Mouse (Mus musculus) forebrain, embryonic 13.5 days (tissue): ENCODE measurements around the gene Egfl8. TPM values are rescaled to one million over a fixed set of nuclear protein-coding genes. Genes with fewer than 3 reads are reported as not detected.

Source experiments
- ATAC-seq: fragments of 200-750 bp; cut with Nextera tagmentation; 2 replicates; pipeline ENCODE4 v1.8.0; 2017
- H3K27ac ChIP-seq: fragments of 300-500 bp; sonication (generic); 2 replicates; pipeline ENCODE4 v1.5.1; 2015; ENCODE audit warnings: inconsistent platforms, mild to moderate bottlenecking, moderate library complexity
- H3K27me3 ChIP-seq: fragments of 300-500 bp; sonication (generic); 2 replicates; pipeline ENCODE4 v1.6.1; 2015; ENCODE audit warnings: mild to moderate bottlenecking, inconsistent platforms
- H3K36me3 ChIP-seq: fragments of 300-500 bp; sonication (generic); 2 replicates; pipeline ENCODE4 v1.6.1; 2015; ENCODE audit warnings: mild to moderate bottlenecking, inconsistent platforms; ENCODE audit not compliant: poor library complexity, severe bottlenecking
- H3K4me1 ChIP-seq: fragments of 300-500 bp; sonication (generic); 2 replicates; pipeline ENCODE4 v1.6.1; 2015; ENCODE audit warnings: inconsistent platforms
- H3K4me2 ChIP-seq: fragments of 300-500 bp; sonication (generic); 2 replicates; pipeline ENCODE4 v1.6.1; 2015; ENCODE audit warnings: inconsistent platforms, mild to moderate bottlenecking, moderate library complexity
- H3K4me3 ChIP-seq: fragments of 300-500 bp; sonication (generic); 2 replicates; pipeline ENCODE4 v1.5.1; 2015; ENCODE audit warnings: mild to moderate bottlenecking, inconsistent platforms
- H3K9ac ChIP-seq: fragments of 300-500 bp; sonication (generic); 2 replicates; pipeline ENCODE4 v1.6.1; 2015; ENCODE audit warnings: mild to moderate bottlenecking, inconsistent platforms
- H3K9me3 ChIP-seq: fragments of 300-500 bp; sonication (generic); replicated peaks from 2 replicates; pipeline ENCODE4 v1.6.1; 2016; ENCODE audit warnings: inconsistent platforms
- WGBS: fragments of 180-500 bp; shearing (Covaris S2); methylation state at CpG from one replicate; pipeline ENCODE4 v1.1.7; 2015; 5-methylcytosine and 5-hydroxymethylcytosine counted together
- polyA plus RNA-seq: library from polyadenylated mRNA; unstranded; fragments of >200 nt; fragmentation: Nextera tagmentation; extraction: Ambion mirVana; gene quantifications from 2 replicates; pipeline ENCODE4 v1.2.1, GENCODE M21; 2015

Egfl8 gene
- polyA plus RNA-seq, 1 experiment from 2014 or later = 4.7 TPM

- Histone ChIP-seq H3K36me3 (no peaks in the 10 kb centered on the region), H3K4me1 (peaks cover 24% of the 10 kb centered on the region), H3K4me2 (no peak overlapping the region), H3K27me3 (no peaks in the 10 kb centered on the region), H3K9me3 (no peaks in the 10 kb centered on the region), H3K27ac (no peak overlapping the region), H3K9ac (peak overlapping the region; percentile 5; the same call in 1 of the 2 replicates), H3K4me3 (no peak overlapping the region)
- WGBS = 87% methylated on average over 8 of the region's 8 CpGs
- no peak for ATAC-seq
Observed at GRCm38 (mm10) chr17:34583819-34584218, 32.0 kb downstream of the Egfl8 start.

DNA sequence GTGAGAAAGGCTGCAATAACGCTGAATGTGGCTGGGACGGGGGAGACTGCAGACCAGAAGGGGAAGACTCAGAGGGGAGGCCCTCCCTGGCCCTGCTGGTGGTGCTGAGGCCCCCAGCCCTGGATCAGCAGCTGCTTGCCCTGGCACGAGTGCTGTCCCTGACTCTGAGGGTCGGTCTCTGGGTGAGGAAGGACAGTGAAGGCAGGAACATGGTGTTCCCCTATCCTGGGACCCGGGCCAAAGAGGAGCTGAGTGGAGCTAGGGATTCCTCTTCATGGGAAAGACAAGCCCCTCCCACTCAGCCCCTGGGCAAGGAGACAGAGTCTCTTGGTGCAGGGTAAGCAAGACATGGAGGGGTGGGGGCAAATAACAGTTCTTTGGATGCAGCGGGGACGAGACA lies 32.4 kb downstream of the Egfl8 start:
- Histone ChIP-seq H3K4me2 (no peak overlapping the region), H3K27me3 (no peaks in the 10 kb centered on the region), H3K4me1 (peaks cover 20% of the 10 kb centered on the region), H3K36me3 (no peaks in the 10 kb centered on the region), H3K9ac (peak overlapping the region; percentile 5; the same call in 1 of the 2 replicates), H3K27ac (no peak overlapping the region), H3K9me3 (no peaks in the 10 kb centered on the region), H3K4me3 (no peak overlapping the region)
- 60% methylated on average over 7 of the region's 7 CpGs for WGBS
- ATAC-seq = no peak

DNA sequence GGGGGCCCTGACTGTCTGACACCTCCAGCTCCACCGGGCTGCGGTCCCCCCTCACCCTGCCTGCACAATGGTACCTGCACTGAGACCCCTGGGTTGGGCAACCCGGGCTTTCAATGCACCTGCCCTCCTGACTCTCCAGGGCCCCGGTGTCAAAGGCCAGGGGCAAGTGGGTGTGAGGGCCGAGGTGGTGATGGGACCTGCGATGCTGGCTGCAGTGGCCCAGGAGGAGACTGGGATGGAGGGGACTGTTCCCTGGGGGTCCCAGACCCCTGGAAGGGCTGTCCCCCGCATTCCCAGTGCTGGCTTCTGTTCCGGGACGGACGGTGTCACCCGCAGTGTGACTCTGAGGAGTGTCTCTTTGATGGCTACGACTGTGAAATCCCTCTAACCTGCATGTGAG lies 33.2 kb downstream of the Egfl8 start:
- ATAC-seq = no peak
- H3K27ac ChIP-seq = no peak overlapping the region
- H3K9ac ChIP-seq = no peak overlapping the region
- peaks cover 12% of the 10 kb centered on the region for H3K4me1 ChIP-seq
- no peaks in the 10 kb centered on the region for H3K9me3 ChIP-seq
- no peak overlapping the region for H3K4me3 ChIP-seq
- WGBS = 90% methylated on average over 12 of the region's 12 CpGs
- no peaks in the 10 kb centered on the region for H3K27me3 ChIP-seq
- H3K36me3 ChIP-seq = no peaks in the 10 kb centered on the region
- no peak overlapping the region for H3K4me2 ChIP-seq

DNA sequence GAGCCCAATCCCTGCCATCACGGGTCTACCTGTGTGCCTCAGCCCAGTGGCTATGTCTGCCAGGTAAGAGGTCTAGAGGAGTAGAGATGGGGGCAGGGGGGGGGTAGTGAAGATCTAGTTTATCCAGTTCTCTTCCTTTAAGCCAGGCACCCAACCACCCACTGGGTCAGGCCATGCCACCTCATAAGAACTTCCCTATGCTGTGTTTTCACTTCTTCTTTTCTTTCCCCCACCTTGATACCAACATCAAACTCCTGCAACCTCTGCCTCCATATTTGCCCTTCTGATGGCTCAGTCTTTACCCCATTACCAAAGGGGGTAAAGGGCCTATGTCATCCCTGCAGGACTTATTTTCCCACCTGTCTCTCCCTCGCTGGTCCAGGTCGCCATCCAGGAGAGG lies 37.7 kb downstream of the Egfl8 start:
- H3K4me3 ChIP-seq = no peak overlapping the region
- no peak overlapping the region for H3K4me2 ChIP-seq
- H3K27ac ChIP-seq = no peak overlapping the region
- H3K27me3 ChIP-seq = no peaks in the 10 kb centered on the region
- no peaks in the 10 kb centered on the region for H3K36me3 ChIP-seq
- H3K9ac ChIP-seq = no peak overlapping the region
- ATAC-seq = no peak
- WGBS = 92% methylated on average over 3 of the region's 3 CpGs
- no peaks in the 10 kb centered on the region for H3K4me1 ChIP-seq
- H3K9me3 ChIP-seq = no peaks in the 10 kb centered on the region

GRCm38 (mm10) chr17:34576577-34576976 lies 39.2 kb downstream of the Egfl8 start:
- Histone ChIP-seq H3K36me3 (no peaks in the 10 kb centered on the region), H3K4me1 (no peaks in the 10 kb centered on the region), H3K9ac (no peak overlapping the region), H3K9me3 (no peaks in the 10 kb centered on the region), H3K27ac (no peak overlapping the region), H3K4me2 (no peak overlapping the region), H3K27me3 (no peaks in the 10 kb centered on the region), H3K4me3 (no peak overlapping the region)
- WGBS = 79% methylated on average over 5 of the region's 5 CpGs
- ATAC-seq = no peak

GRCm38 (mm10) chr17:34572361-34572760 lies 43.4 kb downstream of the Egfl8 start:
- Histone ChIP-seq H3K9me3 (no peaks in the 10 kb centered on the region), H3K4me3 (no peak overlapping the region), H3K4me1 (no peaks in the 10 kb centered on the region), H3K27me3 (peaks cover 2% of the 10 kb centered on the region; the same call in 1 of the 2 replicates), H3K27ac (no peak overlapping the region), H3K36me3 (no peaks in the 10 kb centered on the region), H3K4me2 (no peak overlapping the region), H3K9ac (no peak overlapping the region)
- 9% methylated on average over 15 of the region's 15 CpGs for WGBS
- ATAC-seq = no peak

- Histone ChIP-seq H3K9me3 (no peaks in the 10 kb centered on the region), H3K4me1 (no peaks in the 10 kb centered on the region), H3K36me3 (no peaks in the 10 kb centered on the region), H3K27me3 (peaks cover 6% of the 10 kb centered on the region), H3K4me2 (no peak overlapping the region), H3K9ac (no peak overlapping the region), H3K4me3 (no peak overlapping the region), H3K27ac (no peak overlapping the region)
- no peak for ATAC-seq
- 19% methylated on average over 5 of the region's 5 CpGs for WGBS
Observed at GRCm38 (mm10) chr17:34571875-34572274, 43.9 kb downstream of the Egfl8 start.

DNA sequence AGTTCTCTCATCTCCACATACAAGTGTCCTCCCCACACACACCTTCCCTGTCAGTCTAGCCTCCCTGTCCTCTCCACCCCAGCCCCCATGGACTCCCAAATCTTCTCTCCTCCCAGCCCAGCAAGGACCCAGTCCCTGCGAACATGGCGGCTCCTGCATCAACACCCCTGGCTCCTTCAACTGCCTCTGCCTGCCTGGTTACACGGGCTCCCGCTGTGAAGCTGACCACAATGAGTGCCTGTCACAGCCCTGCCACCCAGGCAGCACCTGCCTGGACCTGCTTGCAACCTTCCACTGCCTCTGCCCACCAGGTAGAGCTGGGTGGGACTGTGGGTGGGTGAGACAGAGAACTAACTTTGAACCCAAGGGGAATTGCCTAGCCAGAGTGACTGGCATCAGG lies 45.9 kb downstream of the Egfl8 start:
- peaks cover 7% of the 10 kb centered on the region for H3K27me3 ChIP-seq
- H3K4me3 ChIP-seq = no peak overlapping the region
- no peak overlapping the region for H3K27ac ChIP-seq
- no peak for ATAC-seq
- H3K4me1 ChIP-seq = no peaks in the 10 kb centered on the region
- H3K9me3 ChIP-seq = no peaks in the 10 kb centered on the region; the same call in 1 of the 2 replicates
- H3K9ac ChIP-seq = no peak overlapping the region
- H3K36me3 ChIP-seq = no peaks in the 10 kb centered on the region
- no peak overlapping the region for H3K4me2 ChIP-seq
- WGBS = 70% methylated on average over 4 of the region's 4 CpGs

DNA sequence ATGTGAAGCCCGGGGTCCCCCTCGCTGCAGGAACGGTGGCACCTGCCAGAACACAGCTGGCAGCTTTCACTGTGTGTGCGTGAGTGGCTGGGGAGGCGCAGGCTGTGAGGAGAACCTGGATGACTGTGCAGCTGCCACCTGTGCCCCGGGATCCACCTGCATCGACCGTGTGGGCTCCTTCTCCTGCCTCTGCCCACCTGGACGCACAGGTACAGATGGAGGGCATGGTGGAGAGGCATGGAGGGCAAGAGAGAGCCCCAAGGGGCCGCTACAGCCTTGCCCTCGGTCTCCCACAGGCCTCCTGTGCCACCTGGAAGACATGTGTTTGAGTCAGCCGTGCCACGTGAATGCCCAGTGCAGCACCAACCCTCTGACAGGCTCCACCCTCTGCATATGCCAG lies 47.4 kb downstream of the Egfl8 start:
- Histone ChIP-seq H3K9ac (no peak overlapping the region), H3K36me3 (no peaks in the 10 kb centered on the region), H3K27ac (no peak overlapping the region), H3K4me3 (no peak overlapping the region), H3K9me3 (no peaks in the 10 kb centered on the region; the same call in 1 of the 2 replicates), H3K27me3 (peaks cover 7% of the 10 kb centered on the region), H3K4me2 (no peak overlapping the region), H3K4me1 (no peaks in the 10 kb centered on the region)
- WGBS = 80% methylated on average over 13 of the region's 13 CpGs
- no peak for ATAC-seq

GRCm38 (mm10) chr17:34567311-34567710 lies 48.5 kb downstream of the Egfl8 start:
- Histone ChIP-seq H3K27me3 (peaks cover 7% of the 10 kb centered on the region), H3K36me3 (no peaks in the 10 kb centered on the region), H3K9ac (no peak overlapping the region), H3K27ac (no peak overlapping the region), H3K4me1 (no peaks in the 10 kb centered on the region), H3K4me2 (no peak overlapping the region), H3K9me3 (no peaks in the 10 kb centered on the region; the same call in 1 of the 2 replicates), H3K4me3 (no peak overlapping the region)
- WGBS = 66% methylated on average over 9 of the region's 9 CpGs
- no peak for ATAC-seq

DNA sequence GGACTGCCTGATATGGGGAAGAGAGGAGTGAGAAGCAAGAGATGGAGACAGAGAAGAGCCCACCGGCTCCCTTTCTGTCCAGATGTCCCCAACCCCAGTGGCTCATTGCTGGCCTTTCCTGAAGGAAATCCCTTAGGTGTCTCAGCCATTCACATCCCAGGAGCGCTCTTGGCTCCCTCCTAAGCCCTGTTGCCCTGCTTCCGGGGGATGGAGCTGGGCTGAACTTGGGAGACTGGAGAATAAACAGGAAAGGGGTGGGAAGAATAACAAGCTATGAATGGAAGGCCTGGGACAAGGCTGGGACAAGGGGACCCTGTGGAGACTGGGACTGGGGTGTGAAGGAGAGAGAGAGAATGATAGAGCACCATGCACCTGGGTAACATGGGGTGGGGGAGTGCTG lies 51.0 kb downstream of the Egfl8 start:
- Histone ChIP-seq H3K9me3 (no peaks in the 10 kb centered on the region; the same call in 1 of the 2 replicates), H3K27ac (0 out of 2 replicates have a peak overlapping the region, but pooled peaks have one; percentile 27), H3K4me1 (no peaks in the 10 kb centered on the region), H3K36me3 (no peaks in the 10 kb centered on the region), H3K4me3 (no peak overlapping the region), H3K27me3 (peaks cover 7% of the 10 kb centered on the region), H3K9ac (0 out of 2 replicates have a peak overlapping the region, but pooled peaks have one; percentile 22), H3K4me2 (no peak overlapping the region)
- 60% methylated on average over 3 of the region's 3 CpGs for WGBS
- ATAC-seq = no peak

GRCm38 (mm10) chr17:34564003-34564421 lies 51.8 kb downstream of the Egfl8 start, which contains the start of gene Notch4:
Gene Notch4 (plus strand): TSS chr17:34564268.
- Histone ChIP-seq H3K4me1 (no peaks in the 10 kb centered on the region), H3K4me2 (no peak within 1 kb of the TSS), H3K9ac (peak within 1 kb of the TSS; percentile 22; the same call in 1 of the 2 replicates), H3K27me3 (peaks cover 7% of the 10 kb centered on the region), H3K9me3 (no peaks in the 10 kb centered on the region; the same call in 1 of the 2 replicates), H3K36me3 (no peaks in the 10 kb centered on the region), H3K4me3 (no peak within 1 kb of the TSS), H3K27ac (0 out of 2 replicates have a peak within 1 kb of the TSS, but pooled peaks have one; percentile 27)
- WGBS = 24% methylated on average over 6 of the region's 6 CpGs
- ATAC-seq = no peak

GRCm38 (mm10) chr17:34563354-34563753 lies 52.4 kb downstream of the Egfl8 start:
- 76% methylated on average over 11 of the region's 11 CpGs for WGBS
- Histone ChIP-seq H3K4me1 (no peaks in the 10 kb centered on the region), H3K9me3 (no peaks in the 10 kb centered on the region; the same call in 1 of the 2 replicates)

More at GRCm38 (mm10) chr17:34563354-34563753, 52.4 kb downstream of the Egfl8 start:
- Histone ChIP-seq H3K9ac (no peak overlapping the region), H3K4me3 (no peak overlapping the region), H3K36me3 (no peaks in the 10 kb centered on the region), H3K27ac (no peak overlapping the region), H3K27me3 (peaks cover 7% of the 10 kb centered on the region), H3K4me2 (no peak overlapping the region)
- no peak for ATAC-seq
